9 mouse cellular contexts compared by ENCODE assay signal in the genomic region with DNA sequence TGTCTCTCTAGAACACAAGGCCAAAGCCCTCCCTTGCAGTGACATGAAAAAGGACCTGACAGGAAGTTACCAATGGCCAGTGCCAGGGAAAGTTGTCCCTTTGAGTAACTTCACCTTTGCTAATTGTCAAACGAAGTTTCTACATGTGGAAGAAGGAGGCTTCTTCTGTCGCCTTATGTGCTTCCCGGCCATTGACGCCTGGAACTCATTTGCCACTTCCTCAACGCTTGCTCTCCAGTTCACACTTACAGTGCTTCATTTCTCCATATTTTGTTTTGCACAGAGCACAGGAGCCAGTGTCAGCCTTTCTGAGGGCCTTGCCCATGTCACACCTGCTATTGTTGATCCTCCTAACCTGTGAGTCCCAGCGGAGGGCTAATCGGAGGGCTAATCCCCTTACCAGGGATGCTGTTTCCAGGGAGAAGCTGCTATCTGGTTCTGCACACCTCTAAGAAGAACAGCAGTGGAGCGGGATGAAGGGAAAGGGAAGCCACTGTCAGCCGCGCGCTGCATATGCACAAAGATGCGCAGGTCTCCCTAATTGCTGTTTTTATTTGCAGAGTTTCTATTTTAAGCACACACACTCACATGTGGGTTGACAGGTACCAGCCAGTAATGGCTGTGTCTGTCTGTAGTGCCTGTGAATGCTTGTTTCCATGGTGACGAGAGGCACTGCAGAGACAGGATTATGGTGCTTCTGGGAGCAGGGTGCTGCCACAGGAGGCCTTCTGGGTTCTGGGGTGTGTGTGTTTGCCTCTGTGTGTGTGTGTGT.
DNase-seq lines count a peak whose midpoint lies in the region; ATAC-seq and TF ChIP-seq lines count a peak whose summit lies in the region.
"Had no signal": no experiment of that assay in that cellular context is flagged by ENCODE, and none has a peak within 500 bp of the region (broad histone marks: within the 10 kb centered on the region; RNA-seq: fewer than 3 reads in every experiment).

No protein-coding gene starts in this region.

- peak; percentile 97 for DNase-seq in brain, embryonic 14.5 days (ENCODE audit: low read depth)
- peak; percentile 76 for DNase-seq in embryonic facial prominence, embryonic 14.5 days (ENCODE audit: low spot score)
- DNase-seq in layer of hippocampus, adult 9-11 months, result peak; percentile 83
- DNase-seq in cerebellum, adult 9-11 months, result no peak
- DNase-seq in T-cell, adult 2 months (ENCODE audit: low spot score), result no peak
- DNase-seq: gastrocnemius, postnatal 10 days had no signal

- H3K4me2 ChIP-seq in embryonic facial prominence, embryonic 14.5 days (ENCODE audit: low read depth, low read length), result no peak overlapping the region
- 0 out of 2 replicates have a peak overlapping the region, but pooled peaks have one; percentile 9 for H3K4me2 ChIP-seq in neural tube, embryonic 12.5 days (replicated peaks)
- H3K4me2 ChIP-seq: liver, embryonic 15.5 days had no signal

- no peak overlapping the region for H3K9ac ChIP-seq in embryonic facial prominence, embryonic 14.5 days (ENCODE audit: low read depth, low read length)
- H3K9ac ChIP-seq in neural tube, embryonic 12.5 days, result peak overlapping the region; percentile 13; the same call in 1 of the 2 replicates
- H3K9ac ChIP-seq: liver, embryonic 15.5 days had no signal

- WGBS in embryonic facial prominence, embryonic 14.5 days, result 48% methylated on average over 13 of the region's 13 CpGs
- 65% methylated on average over 13 of the region's 13 CpGs for WGBS in neural tube, embryonic 12.5 days

- peaks cover 9% of the 10 kb centered on the region for H3K4me1 ChIP-seq in embryonic facial prominence, embryonic 14.5 days (ENCODE audit: control insufficient read depth, insufficient read depth, low read length)
- H3K4me1 ChIP-seq in neural tube, embryonic 12.5 days, result peaks cover 73% of the 10 kb centered on the region
- H3K4me1 ChIP-seq: liver, embryonic 15.5 days had no signal

- no peaks in the 10 kb centered on the region for H3K36me3 ChIP-seq in embryonic facial prominence, embryonic 14.5 days (ENCODE audit: control insufficient read depth, insufficient read depth, low read length)
- no peaks in the 10 kb centered on the region for H3K36me3 ChIP-seq in neural tube, embryonic 12.5 days
- H3K36me3 ChIP-seq: liver, embryonic 15.5 days had no signal

- no peak for TF ChIP-seq POLR2A in brain, embryonic 14.5 days (IDR thresholded peaks at IDR 0.05; ENCODE audit: borderline replicate concordance, extremely low read depth, insufficient read depth, insufficient read length, poor library complexity, severe bottlenecking)

- H3K9me3 ChIP-seq in embryonic facial prominence, embryonic 14.5 days (ENCODE audit: control insufficient read depth, low read length), result no peaks in the 10 kb centered on the region
- H3K9me3 ChIP-seq in neural tube, embryonic 12.5 days, result no peaks in the 10 kb centered on the region
- H3K9me3 ChIP-seq: liver, embryonic 15.5 days had no signal

- peak overlapping the region; percentile 3; the same call in 1 of the 2 replicates for H3K27ac ChIP-seq in embryonic facial prominence, embryonic 14.5 days (replicated peaks; ENCODE audit: low read depth, low read length)
- H3K27ac ChIP-seq in neural tube, embryonic 12.5 days, result peak overlapping the region; percentile 66
- H3K27ac ChIP-seq: liver, embryonic 15.5 days had no signal

- H3K27me3 ChIP-seq in embryonic facial prominence, embryonic 14.5 days (replicated peaks; ENCODE audit: control insufficient read depth, insufficient read depth, low read length), result no peaks in the 10 kb centered on the region
- H3K27me3 ChIP-seq in neural tube, embryonic 12.5 days (replicated peaks), result no peaks in the 10 kb centered on the region
- H3K27me3 ChIP-seq: liver, embryonic 15.5 days had no signal

- no peak overlapping the region for H3K4me3 ChIP-seq in embryonic facial prominence, embryonic 14.5 days (ENCODE audit: low read depth, low read length)
- H3K4me3 ChIP-seq in neural tube, embryonic 12.5 days, result no peak overlapping the region
- H3K4me3 ChIP-seq: liver, embryonic 15.5 days had no signal

- peak; percentile 88 for ATAC-seq in embryonic facial prominence, embryonic 14.5 days (ENCODE audit: low read depth)
- ATAC-seq in neural tube, embryonic 12.5 days (ENCODE audit: low FRiP score, low read depth), result peak; percentile 37; the same call in 1 of the 2 replicates
- no peak for ATAC-seq in granulocyte monocyte progenitor cell, adult 5-6 weeks (replicated peaks; ENCODE audit: poor library complexity, severe bottlenecking)

- no peak for TF ChIP-seq CTCF in brain, embryonic 14.5 days (IDR thresholded peaks at IDR 0.05; ENCODE audit: borderline replicate concordance, extremely low read depth, insufficient read depth, insufficient read length)

Comparison
In these comparisons a context has a peak if more than half of its experiments do, and no peak if none do; other contexts are left out.
1. DNase-seq: peak in brain, embryonic 14.5 days (single experiment), embryonic facial prominence, embryonic 14.5 days (single experiment) and layer of hippocampus, adult 9-11 months (single experiment); none in cerebellum, adult 9-11 months (single experiment) and T-cell, adult 2 months (single experiment).